Mouse (Mus musculus): ENCODE measurements around the gene Cry1. TPM values are rescaled to one million over a fixed set of nuclear protein-coding genes. Genes with fewer than 3 reads are reported as not detected.

Cry1 gene
- polyA plus RNA-seq, 1 experiment from 2014 or later: 31.7 TPM

- H3K27ac ChIP-seq (ENCODE audit: low read depth, low read length): no peak overlapping the region
- H3K4me2 ChIP-seq (replicated peaks; ENCODE audit: low read depth, low read length): no peak overlapping the region
- ATAC-seq (ENCODE audit: low FRiP score) (no peak), DNase-seq (ENCODE audit: low spot score) (no peak)
- no peaks in the 10 kb centered on the region for H3K4me1 ChIP-seq (replicated peaks; ENCODE audit: control insufficient read depth, insufficient read depth, low read length)
- no peak overlapping the region for H3K9ac ChIP-seq (ENCODE audit: low read depth, low read length)
- no peaks in the 10 kb centered on the region for H3K27me3 ChIP-seq (ENCODE audit: control insufficient read depth, insufficient read depth, low read length)
- H3K4me3 ChIP-seq (ENCODE audit: low read depth, low read length): no peak overlapping the region
- no peaks in the 10 kb centered on the region; the same call in 1 of the 2 replicates for H3K36me3 ChIP-seq (ENCODE audit: control insufficient read depth, insufficient read depth, low read length)
- WGBS: 88% methylated on average over 5 of the region's 5 CpGs
- H3K9me3 ChIP-seq (ENCODE audit: control insufficient read depth, low read length): no peaks in the 10 kb centered on the region
Observed at GRCm38 (mm10) chr10:85149226-85149625, 35.6 kb downstream of the Cry1 start.

DNA sequence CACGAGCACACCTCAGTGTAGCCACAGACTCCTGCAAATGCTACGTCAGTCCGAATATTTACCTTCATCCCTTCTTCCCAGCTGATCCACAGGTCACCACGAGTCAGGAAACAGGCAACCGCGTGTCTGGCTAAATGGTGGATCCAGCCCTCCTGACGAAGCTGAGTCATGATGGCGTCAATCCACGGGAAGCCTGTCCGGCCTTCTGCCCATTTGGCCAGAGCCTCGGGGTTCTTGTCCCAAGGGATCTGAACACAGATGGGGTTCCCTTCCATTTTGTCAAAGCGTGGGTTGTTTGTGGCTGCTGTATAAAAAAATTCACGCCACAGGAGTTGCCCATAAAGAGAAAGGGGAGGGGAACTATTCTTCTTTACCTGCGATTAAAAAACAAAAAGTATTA, 38.6 kb downstream of the Cry1 start:
- 85% methylated on average over 14 of the region's 14 CpGs for WGBS
- no peaks in the 10 kb centered on the region; the same call in 1 of the 2 replicates for H3K36me3 ChIP-seq (ENCODE audit: control insufficient read depth, insufficient read depth, low read length)
- H3K4me2 ChIP-seq (replicated peaks; ENCODE audit: low read depth, low read length): no peak overlapping the region
- no peak overlapping the region for H3K27ac ChIP-seq (ENCODE audit: low read depth, low read length)
- ATAC-seq (ENCODE audit: low FRiP score) (no peak), DNase-seq (ENCODE audit: low spot score) (no peak)
- H3K9me3 ChIP-seq (ENCODE audit: control insufficient read depth, low read length): no peaks in the 10 kb centered on the region
- no peak overlapping the region for H3K9ac ChIP-seq (ENCODE audit: low read depth, low read length)
- H3K4me3 ChIP-seq (ENCODE audit: low read depth, low read length): no peak overlapping the region
- H3K4me1 ChIP-seq (replicated peaks; ENCODE audit: control insufficient read depth, insufficient read depth, low read length): no peaks in the 10 kb centered on the region
- H3K27me3 ChIP-seq (ENCODE audit: control insufficient read depth, insufficient read depth, low read length): no peaks in the 10 kb centered on the region

GRCm38 (mm10) chr10:85141465-85141864, 43.4 kb downstream of the Cry1 start:
- Histone ChIP-seq H3K4me2 (replicated peaks; ENCODE audit: low read depth, low read length) (no peak overlapping the region), H3K4me3 (ENCODE audit: low read depth, low read length) (no peak overlapping the region), H3K27me3 (ENCODE audit: control insufficient read depth, insufficient read depth, low read length) (no peaks in the 10 kb centered on the region), H3K4me1 (replicated peaks; ENCODE audit: control insufficient read depth, insufficient read depth, low read length) (no peaks in the 10 kb centered on the region), H3K9ac (ENCODE audit: low read depth, low read length) (no peak overlapping the region), H3K27ac (ENCODE audit: low read depth, low read length) (no peak overlapping the region), H3K9me3 (ENCODE audit: control insufficient read depth, low read length) (no peaks in the 10 kb centered on the region), H3K36me3 (ENCODE audit: control insufficient read depth, insufficient read depth, low read length) (no peaks in the 10 kb centered on the region)
- 89% methylated on average over 9 of the region's 9 CpGs for WGBS
- ATAC-seq (ENCODE audit: low FRiP score) (no peak), DNase-seq (ENCODE audit: low spot score) (no peak)

- 80% methylated on average over 6 of the region's 6 CpGs for WGBS
Observed at GRCm38 (mm10) chr10:85136573-85136972, 48.3 kb downstream of the Cry1 start.

GRCm38 (mm10) chr10:85128453-85128852, 56.4 kb downstream of the Cry1 start:
- DNase-seq (ENCODE audit: low spot score): peak; percentile 34

More at GRCm38 (mm10) chr10:85136573-85136972, 48.3 kb downstream of the Cry1 start:
- Histone ChIP-seq H3K4me2 (replicated peaks; ENCODE audit: low read depth, low read length) (no peak overlapping the region), H3K4me3 (ENCODE audit: low read depth, low read length) (no peak overlapping the region), H3K9me3 (ENCODE audit: control insufficient read depth, low read length) (no peaks in the 10 kb centered on the region), H3K27me3 (ENCODE audit: control insufficient read depth, insufficient read depth, low read length) (no peaks in the 10 kb centered on the region), H3K36me3 (ENCODE audit: control insufficient read depth, insufficient read depth, low read length) (no peaks in the 10 kb centered on the region), H3K9ac (ENCODE audit: low read depth, low read length) (no peak overlapping the region), H3K4me1 (replicated peaks; ENCODE audit: control insufficient read depth, insufficient read depth, low read length) (no peaks in the 10 kb centered on the region), H3K27ac (ENCODE audit: low read depth, low read length) (no peak overlapping the region)
- DNase-seq (ENCODE audit: low spot score): no peak
- no peak for ATAC-seq (ENCODE audit: low FRiP score)

DNA sequence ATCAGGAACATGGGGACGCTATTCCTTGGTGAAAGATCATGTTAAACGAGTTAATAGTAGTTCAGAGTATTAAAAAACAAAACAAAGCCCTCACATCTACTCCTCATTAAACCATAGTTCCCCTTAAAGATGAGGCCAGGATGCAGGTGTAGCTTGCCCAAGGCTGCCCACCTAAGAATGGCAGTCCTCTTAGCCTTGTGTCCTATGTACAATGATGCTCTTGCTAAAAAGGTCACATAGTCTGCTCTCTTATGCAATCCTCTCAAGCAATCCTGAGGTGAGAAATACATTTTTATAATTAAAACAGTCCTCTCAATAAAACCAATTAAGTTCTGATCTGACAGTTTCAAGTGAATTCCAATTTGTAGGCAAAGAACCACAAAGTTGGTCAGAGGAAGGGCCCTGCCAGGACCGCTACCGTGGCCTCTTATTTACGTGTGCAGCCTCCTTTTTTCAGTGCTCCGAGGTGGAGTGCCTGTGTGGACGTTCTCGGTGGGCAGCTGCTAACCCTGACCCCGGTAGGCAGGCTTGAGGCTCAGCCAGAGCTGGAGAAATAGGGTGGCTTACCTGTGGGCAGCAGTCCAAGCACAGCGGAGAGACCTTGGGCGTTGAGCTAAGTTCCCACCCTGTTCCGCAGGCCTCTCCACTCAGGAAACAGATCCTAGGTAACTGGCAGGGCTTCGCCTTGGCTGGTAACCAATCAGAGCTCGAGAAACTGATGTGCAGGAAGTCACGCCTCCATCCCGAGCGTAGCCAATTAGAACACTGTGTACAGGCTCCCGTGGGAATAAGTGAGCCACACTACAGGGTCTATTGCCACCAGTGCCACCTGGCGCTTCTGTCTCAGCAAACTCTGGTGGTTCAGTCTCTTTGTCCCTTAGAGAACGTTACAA, 57.2 kb downstream of the Cry1 start, which contains the start of gene Mterf2:
Gene Mterf2, minus strand, starts transcription at position 633 of the 893 bp plus-strand sequence.
- H3K36me3 ChIP-seq (ENCODE audit: control insufficient read depth, insufficient read depth, low read length): no peaks in the 10 kb centered on the region
- H3K4me2 ChIP-seq (replicated peaks; ENCODE audit: low read depth, low read length): peak within 1 kb of the TSS; percentile 47
- H3K9ac ChIP-seq (ENCODE audit: low read depth, low read length): peak within 1 kb of the TSS; percentile 28
- no peaks in the 10 kb centered on the region for H3K9me3 ChIP-seq (ENCODE audit: control insufficient read depth, low read length)
- peak within 1 kb of the TSS; percentile 38 for H3K4me3 ChIP-seq (ENCODE audit: low read depth, low read length)
- no peaks in the 10 kb centered on the region for H3K27me3 ChIP-seq (ENCODE audit: control insufficient read depth, insufficient read depth, low read length)
- no peak within 1 kb of the TSS for H3K27ac ChIP-seq (ENCODE audit: low read depth, low read length)
- peak; percentile 94 for DNase-seq (ENCODE audit: low spot score)
- 7% methylated on average over 20 of the region's 20 CpGs for WGBS
- ATAC-seq (ENCODE audit: low FRiP score): peak; percentile 99
- H3K4me1 ChIP-seq (replicated peaks; ENCODE audit: control insufficient read depth, insufficient read depth, low read length): no peaks in the 10 kb centered on the region

More at GRCm38 (mm10) chr10:85128453-85128852, 56.4 kb downstream of the Cry1 start:
- H3K27me3 ChIP-seq (ENCODE audit: control insufficient read depth, insufficient read depth, low read length): no peaks in the 10 kb centered on the region
- peak overlapping the region; percentile 44 for H3K4me2 ChIP-seq (replicated peaks; ENCODE audit: low read depth, low read length)
- no peak overlapping the region for H3K27ac ChIP-seq (ENCODE audit: low read depth, low read length)
- no peaks in the 10 kb centered on the region for H3K9me3 ChIP-seq (ENCODE audit: control insufficient read depth, low read length)
- no peaks in the 10 kb centered on the region for H3K36me3 ChIP-seq (ENCODE audit: control insufficient read depth, insufficient read depth, low read length)
- no peaks in the 10 kb centered on the region for H3K4me1 ChIP-seq (replicated peaks; ENCODE audit: control insufficient read depth, insufficient read depth, low read length)
- H3K9ac ChIP-seq (ENCODE audit: low read depth, low read length): peak overlapping the region; percentile 15; the same call in 1 of the 2 replicates
- 0 out of 2 replicates have a peak, but pooled peaks have one; percentile 10 for ATAC-seq (ENCODE audit: low FRiP score)
- 25% methylated on average over 7 of the region's 7 CpGs for WGBS
- peak overlapping the region; percentile 38; the same call in 1 of the 2 replicates for H3K4me3 ChIP-seq (ENCODE audit: low read depth, low read length)

DNA sequence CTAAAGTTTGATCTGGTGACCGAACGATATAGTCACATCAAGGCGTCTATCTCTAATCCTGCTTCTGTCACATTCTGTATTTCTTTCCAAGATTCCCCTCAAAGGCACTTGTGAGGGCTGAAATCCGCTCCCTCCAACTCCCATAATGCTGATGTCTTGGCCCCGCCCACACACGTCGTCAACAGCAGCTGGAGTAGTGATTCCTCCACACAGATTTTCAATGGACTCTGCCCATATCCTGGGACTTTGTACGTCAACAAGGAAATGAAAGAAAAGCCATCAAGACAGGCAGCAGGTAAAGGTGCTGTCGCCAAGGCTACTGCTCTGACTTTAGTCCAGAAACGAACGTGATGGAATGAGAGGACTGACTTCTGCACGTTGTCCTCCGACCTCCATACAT, 59.7 kb downstream of the Cry1 start:
- ATAC-seq (ENCODE audit: low FRiP score): no peak
- Histone ChIP-seq H3K27ac (ENCODE audit: low read depth, low read length) (no peak overlapping the region), H3K4me3 (ENCODE audit: low read depth, low read length) (no peak overlapping the region), H3K36me3 (ENCODE audit: control insufficient read depth, insufficient read depth, low read length) (no peaks in the 10 kb centered on the region), H3K9me3 (ENCODE audit: control insufficient read depth, low read length) (no peaks in the 10 kb centered on the region), H3K4me2 (replicated peaks; ENCODE audit: low read depth, low read length) (no peak overlapping the region), H3K9ac (ENCODE audit: low read depth, low read length) (no peak overlapping the region), H3K27me3 (ENCODE audit: control insufficient read depth, insufficient read depth, low read length) (no peaks in the 10 kb centered on the region), H3K4me1 (replicated peaks; ENCODE audit: control insufficient read depth, insufficient read depth, low read length) (no peaks in the 10 kb centered on the region)
- WGBS: 90% methylated on average over 13 of the region's 13 CpGs
- no peak for DNase-seq (ENCODE audit: low spot score)

DNA sequence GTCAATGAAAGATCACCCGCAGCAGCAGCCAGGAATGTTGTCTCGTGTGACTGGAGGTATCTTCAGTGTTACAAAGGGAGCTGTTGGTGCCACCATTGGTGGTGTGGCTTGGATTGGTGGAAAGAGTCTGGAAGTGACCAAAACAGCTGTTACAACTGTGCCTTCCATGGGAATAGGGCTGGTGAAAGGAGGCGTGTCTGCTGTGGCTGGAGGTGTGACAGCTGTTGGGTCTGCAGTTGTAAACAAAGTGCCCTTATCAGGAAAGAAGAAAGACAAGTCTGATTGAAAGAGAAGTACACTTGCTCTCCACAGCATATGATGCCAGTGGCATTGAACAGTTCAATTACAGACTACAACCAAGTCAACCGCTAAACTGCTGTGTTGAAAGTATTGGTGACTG, 70.5 kb downstream of the Cry1 start:
- H3K4me3 ChIP-seq (ENCODE audit: low read depth, low read length): no peak overlapping the region
- no peaks in the 10 kb centered on the region for H3K36me3 ChIP-seq (ENCODE audit: control insufficient read depth, insufficient read depth, low read length)
- ATAC-seq (ENCODE audit: low FRiP score) (no peak), DNase-seq (ENCODE audit: low spot score) (no peak)
- WGBS: 89% methylated on average over 4 of the region's 4 CpGs
- no peak overlapping the region for H3K27ac ChIP-seq (ENCODE audit: low read depth, low read length)
- H3K9me3 ChIP-seq (ENCODE audit: control insufficient read depth, low read length): no peaks in the 10 kb centered on the region
- no peaks in the 10 kb centered on the region for H3K4me1 ChIP-seq (replicated peaks; ENCODE audit: control insufficient read depth, insufficient read depth, low read length)
- H3K27me3 ChIP-seq (ENCODE audit: control insufficient read depth, insufficient read depth, low read length): no peaks in the 10 kb centered on the region
- H3K4me2 ChIP-seq (replicated peaks; ENCODE audit: low read depth, low read length): no peak overlapping the region
- H3K9ac ChIP-seq (ENCODE audit: low read depth, low read length): no peak overlapping the region
